Mouse (Mus musculus) myocyte (in vitro differentiated cells): ENCODE results near the gene Arl16. TPM values are rescaled to one million over a fixed set of nuclear protein-coding genes. Genes with fewer than 3 reads are reported as not detected.

Experiments used
- H3K27me3 ChIP-seq: one replicate; pipeline ENCODE4 v1.6.1; 2011; ENCODE audit not compliant: control insufficient read depth, insufficient read depth, insufficient read length
- H3K36me3 ChIP-seq: one replicate; pipeline ENCODE4 v1.6.1; 2011; ENCODE audit not compliant: control insufficient read depth, insufficient read depth
- H3K4me2 ChIP-seq: one replicate; pipeline ENCODE4 v1.6.1; 2011; ENCODE audit warnings: low read depth, control low read depth
- H3K4me3 ChIP-seq: one replicate; pipeline ENCODE4 v1.5.1; 2011; ENCODE audit warnings: mild to moderate bottlenecking, control low read depth, moderate library complexity
- H3K79me2 ChIP-seq: one replicate; pipeline ENCODE4 v1.6.1; 2011; ENCODE audit not compliant: control insufficient read depth, insufficient read depth
- H3ac ChIP-seq: one replicate; pipeline ENCODE4 v1.6.1; 2011; ENCODE audit not compliant: control insufficient read depth, insufficient read length
- CEBPB ChIP-seq: IDR thresholded peaks from 2 replicates; pipeline ENCODE4 v1.6.1; 2011; ENCODE audit warnings: mild to moderate bottlenecking, moderate library complexity; ENCODE audit not compliant: poor library complexity, insufficient read depth, severe bottlenecking
- E2F4 ChIP-seq: IDR thresholded peaks from one replicate; pipeline ENCODE4 v1.6.1; 2011; ENCODE audit warnings: mild to moderate bottlenecking, control low read depth, moderate library complexity; ENCODE audit not compliant: insufficient read depth
- MAX ChIP-seq: IDR thresholded peaks from one replicate; pipeline ENCODE4 v1.6.1; 2011; ENCODE audit warnings: low read depth, mild to moderate bottlenecking, control low read depth
- MYOD1 ChIP-seq, 3 experiments: IDR thresholded peaks; one replicate each; pipeline ENCODE4 v1.6.1; 2011; ENCODE audit warnings: control low read depth in 2 of 3, low read depth in 2 of 3, mild to moderate bottlenecking in 2 of 3, moderate library complexity in 1 of 3; ENCODE audit not compliant: insufficient read length in 2 of 3, control insufficient read depth in 1 of 3
- MYOG ChIP-seq, 3 experiments: IDR thresholded peaks; one replicate each; pipeline ENCODE4 v1.6.1; 2011; ENCODE audit warnings: control low read depth in 2 of 3, low read depth in 2 of 3, mild to moderate bottlenecking in 2 of 3; ENCODE audit not compliant: insufficient read length in 2 of 3, control insufficient read depth in 1 of 3, insufficient read depth in 1 of 3
- POLR2A ChIP-seq: IDR thresholded peaks from one replicate; pipeline ENCODE4 v1.6.1; 2011; ENCODE audit warnings: low read depth, mild to moderate bottlenecking, control low read depth, moderate library complexity; ENCODE audit not compliant: insufficient read length
- POLR2AphosphoS2 ChIP-seq: IDR thresholded peaks from one replicate; pipeline ENCODE4 v1.6.1; 2011; ENCODE audit warnings: low read depth, control low read depth; ENCODE audit not compliant: insufficient read length
- REST ChIP-seq: IDR thresholded peaks from one replicate; pipeline ENCODE4 v1.6.1; 2011; ENCODE audit warnings: mild to moderate bottlenecking, control low read depth, moderate library complexity; ENCODE audit not compliant: insufficient read depth, insufficient read length
- SRF ChIP-seq: IDR thresholded peaks from one replicate; pipeline ENCODE4 v1.6.1; 2011; ENCODE audit warnings: low read depth; ENCODE audit not compliant: control insufficient read depth, insufficient read length
- TCF12 ChIP-seq: IDR thresholded peaks from one replicate; pipeline ENCODE4 v1.6.1; 2011; ENCODE audit warnings: mild to moderate bottlenecking, control low read depth; ENCODE audit not compliant: poor library complexity, insufficient read depth, severe bottlenecking
- TCF3 ChIP-seq: IDR thresholded peaks from one replicate; pipeline ENCODE4 v1.6.1; 2011; ENCODE audit warnings: low read depth, control low read depth; ENCODE audit not compliant: insufficient read length
- USF1 ChIP-seq: IDR thresholded peaks from one replicate; pipeline ENCODE4 v1.6.1; 2011; ENCODE audit warnings: low read depth, mild to moderate bottlenecking, control low read depth, moderate library complexity
- polyA plus RNA-seq: library from polyadenylated mRNA; unstranded; fragments of >200 nt; fragmentation: generic; extraction: Trizol; gene quantifications from one replicate; pipeline ENCODE4 v1.2.1, GENCODE M21; 2012; ENCODE audit warnings: missing spikeins

Gene Arl16
- polyA plus RNA-seq, 1 experiment, result 15.6 TPM

DNA sequence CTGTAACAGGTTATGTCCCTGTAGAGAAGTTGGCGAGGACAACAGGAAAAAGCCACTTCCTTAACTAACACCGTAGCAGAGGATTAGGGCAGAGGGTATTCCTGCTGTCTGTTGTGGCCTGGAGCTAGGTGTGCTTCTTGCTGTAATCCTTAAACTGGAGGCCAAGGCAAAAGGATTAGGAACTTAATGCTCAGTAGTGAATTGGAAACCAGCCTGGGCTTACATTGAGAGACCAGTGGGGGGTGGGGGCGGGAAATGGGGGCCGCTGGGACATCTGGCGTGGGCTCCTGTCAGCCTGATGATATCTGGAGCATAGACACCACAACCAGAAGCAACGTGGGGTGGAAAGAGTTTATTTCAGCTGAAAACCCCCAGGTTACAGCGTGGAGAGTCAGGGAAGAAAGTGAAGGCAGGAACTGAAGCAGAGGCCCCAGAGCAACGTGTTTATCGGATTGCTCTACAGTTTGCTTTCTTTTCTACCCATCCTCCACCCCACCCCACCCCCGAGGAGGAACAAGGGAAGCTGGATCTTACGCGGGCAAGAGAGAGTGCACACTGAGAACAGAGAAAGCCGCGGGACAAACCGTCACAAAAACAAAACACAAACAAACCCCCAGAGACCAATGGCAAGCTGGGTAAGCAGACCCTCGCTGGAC is 43.1 kb upstream of the Arl16 start:
- H3ac ChIP-seq, result no peak overlapping the region
- H3K79me2 ChIP-seq, result no peaks in the 10 kb centered on the region
- H3K27me3 ChIP-seq, result no peaks in the 10 kb centered on the region
- peak overlapping the region; percentile 80 for H3K4me2 ChIP-seq
- TF ChIP-seq POLR2AphosphoS2 (no peak), TCF12 (no peak), MAX (no peak), E2F4 (no peak), SRF (no peak), MYOG (IDR thresholded peaks at IDR 0.05; ENCODE audit: control insufficient read depth in 1 of 3, insufficient read depth in 1 of 3, insufficient read length in 2 of 3, low read depth in 2 of 3) (no peak), POLR2A (no peak), TCF3 (no peak), MYOD1 (IDR thresholded peaks at IDR 0.05; ENCODE audit: control insufficient read depth in 1 of 3, insufficient read length in 2 of 3, low read depth in 2 of 3) (no peak), CEBPB (no peak), REST (no peak), USF1 (no peak)
- no peak overlapping the region for H3K4me3 ChIP-seq
- no peaks in the 10 kb centered on the region for H3K36me3 ChIP-seq

GRCm38 (mm10) chr11:120509940-120510339 is 42.5 kb upstream of the Arl16 start:
- H3K4me2 ChIP-seq, result peak overlapping the region; percentile 80
- no peaks in the 10 kb centered on the region for H3K36me3 ChIP-seq
- TF ChIP-seq CEBPB, result no peak
- TF ChIP-seq TCF3, result no peak
- no peak for TF ChIP-seq POLR2AphosphoS2
- TF ChIP-seq USF1, result no peak
- no peak for TF ChIP-seq SRF
- TF ChIP-seq E2F4, result no peak
- TF ChIP-seq TCF12, result no peak
- no peak for TF ChIP-seq MYOG (IDR thresholded peaks at IDR 0.05; ENCODE audit: control insufficient read depth in 1 of 3, insufficient read depth in 1 of 3, insufficient read length in 2 of 3, low read depth in 2 of 3)
- TF ChIP-seq MAX, result no peak
- TF ChIP-seq POLR2A, result no peak
- TF ChIP-seq MYOD1 (IDR thresholded peaks at IDR 0.05; ENCODE audit: control insufficient read depth in 1 of 3, insufficient read length in 2 of 3, low read depth in 2 of 3), result no peak
- TF ChIP-seq REST, result no peak

DNA sequence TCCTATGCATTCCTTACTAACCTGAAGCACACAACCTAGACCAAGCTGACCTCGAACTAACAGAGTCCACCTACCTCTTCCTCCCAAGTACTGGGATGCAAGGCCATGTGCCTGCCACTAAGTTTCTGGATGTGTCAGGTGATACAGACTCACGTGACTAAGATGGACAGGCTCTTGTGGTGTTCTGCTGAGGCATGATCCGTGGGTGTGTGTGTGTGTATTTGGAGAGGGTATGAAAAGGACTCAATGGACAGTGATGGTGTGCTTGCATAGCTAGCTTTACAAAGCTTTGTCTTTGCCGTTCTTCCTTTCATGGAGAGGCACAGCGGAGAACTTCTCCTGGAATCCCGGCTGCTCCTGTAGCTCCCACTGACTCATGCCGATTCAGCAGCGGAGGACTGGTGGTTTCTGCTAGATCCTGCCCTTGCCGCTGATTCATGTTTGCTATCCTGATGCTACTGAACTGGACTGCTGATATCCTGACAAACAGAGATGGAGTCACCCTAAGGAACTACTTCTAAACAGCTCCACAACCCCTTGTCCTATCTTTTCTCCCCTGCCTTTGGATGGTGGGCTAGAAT is 41.0 kb upstream of the Arl16 start:
- Histone ChIP-seq H3K4me2 (peak overlapping the region; percentile 52), H3K36me3 (no peaks in the 10 kb centered on the region), H3K4me3 (no peak overlapping the region), H3K79me2 (no peaks in the 10 kb centered on the region), H3ac (no peak overlapping the region), H3K27me3 (no peaks in the 10 kb centered on the region)
- TF ChIP-seq MYOG (IDR thresholded peaks at IDR 0.05; ENCODE audit: control insufficient read depth in 1 of 3, insufficient read depth in 1 of 3, insufficient read length in 2 of 3, low read depth in 2 of 3) (no peak), USF1 (peak; percentile 74), MYOD1 (IDR thresholded peaks at IDR 0.05; ENCODE audit: control insufficient read depth in 1 of 3, insufficient read length in 2 of 3, low read depth in 2 of 3) (peak in 1 of 3 experiments; percentile 34), TCF3 (no peak)

More at GRCm38 (mm10) chr11:120509940-120510339, 42.5 kb upstream of the Arl16 start:
- no peaks in the 10 kb centered on the region for H3K27me3 ChIP-seq
- no peak overlapping the region for H3ac ChIP-seq
- no peaks in the 10 kb centered on the region for H3K79me2 ChIP-seq
- H3K4me3 ChIP-seq, result no peak overlapping the region

- H3K79me2 ChIP-seq, result no peaks in the 10 kb centered on the region
- no peak overlapping the region for H3ac ChIP-seq
- no peak for TF ChIP-seq POLR2A
- no peak for TF ChIP-seq MAX
- TF ChIP-seq TCF3, result no peak
- TF ChIP-seq MYOD1 (IDR thresholded peaks at IDR 0.05; ENCODE audit: control insufficient read depth in 1 of 3, insufficient read length in 2 of 3, low read depth in 2 of 3), result no peak
- TF ChIP-seq CEBPB, result no peak
- TF ChIP-seq REST, result no peak
- TF ChIP-seq SRF, result no peak
- no peak for TF ChIP-seq POLR2AphosphoS2
- TF ChIP-seq USF1, result no peak
- no peak for TF ChIP-seq MYOG (IDR thresholded peaks at IDR 0.05; ENCODE audit: control insufficient read depth in 1 of 3, insufficient read depth in 1 of 3, insufficient read length in 2 of 3, low read depth in 2 of 3)
- TF ChIP-seq E2F4, result no peak
- no peak for TF ChIP-seq TCF12
- H3K27me3 ChIP-seq, result no peaks in the 10 kb centered on the region
- no peak overlapping the region for H3K4me3 ChIP-seq
- H3K36me3 ChIP-seq, result no peaks in the 10 kb centered on the region
- H3K4me2 ChIP-seq, result peak overlapping the region; percentile 52
Measured at GRCm38 (mm10) chr11:120507611-120508289, 40.3 kb upstream of the Arl16 start.
